Mouse (Mus musculus): ENCODE results near the gene Gemin5. TPM values are rescaled to one million over a fixed set of nuclear protein-coding genes. Genes with fewer than 3 reads are reported as not detected.
A peak's percentile ranks its signal among the peaks of the same experiment; 100 is the strongest.

Gemin5 gene
- total RNA-seq, 2 experiments from 2014 or later: 18.8 to 27.5 TPM

DNA sequence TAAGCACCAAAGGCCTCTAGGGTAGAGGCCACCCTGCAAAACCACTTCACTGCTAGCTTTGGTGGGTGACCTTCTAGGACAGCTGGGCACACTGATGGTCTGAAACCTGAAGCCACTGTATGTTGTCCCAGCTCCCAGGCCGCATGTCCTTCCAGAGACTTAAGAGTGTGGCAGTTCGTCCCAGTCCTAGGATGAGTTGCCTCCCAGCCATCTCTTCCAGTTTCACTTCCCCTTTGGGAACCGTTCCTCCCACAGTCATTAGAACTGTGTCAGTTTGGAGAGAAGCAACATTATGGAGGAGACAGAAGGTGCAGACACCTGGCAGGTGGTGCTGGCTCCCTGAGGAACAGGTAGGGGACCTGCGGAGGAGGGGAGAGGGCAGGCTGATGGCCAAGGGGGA, 75.8 kb downstream of the Gemin5 start:
- ATAC-seq (replicated peaks; ENCODE audit: poor library complexity): peak; percentile 72

DNA sequence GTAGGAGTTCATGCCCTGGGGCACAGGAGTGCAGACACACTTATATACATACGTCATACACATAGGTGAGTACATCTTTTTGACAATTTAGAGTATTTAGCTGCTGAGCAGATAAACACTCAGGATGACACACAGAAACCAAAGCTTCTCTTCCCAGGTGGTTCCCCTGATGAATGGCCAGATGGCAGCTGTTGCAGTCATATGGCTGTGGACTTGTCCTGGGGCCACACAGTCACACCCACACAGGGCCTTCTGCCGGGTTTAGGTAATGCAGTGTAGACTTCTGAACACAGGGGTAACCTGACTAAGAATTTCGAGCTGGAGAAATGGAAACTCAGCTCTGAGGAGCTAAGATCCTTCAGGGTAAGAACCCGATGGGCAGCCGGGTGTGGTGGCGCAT, 86.6 kb downstream of the Gemin5 start:
- no peak for ATAC-seq (replicated peaks; ENCODE audit: poor library complexity)

DNA sequence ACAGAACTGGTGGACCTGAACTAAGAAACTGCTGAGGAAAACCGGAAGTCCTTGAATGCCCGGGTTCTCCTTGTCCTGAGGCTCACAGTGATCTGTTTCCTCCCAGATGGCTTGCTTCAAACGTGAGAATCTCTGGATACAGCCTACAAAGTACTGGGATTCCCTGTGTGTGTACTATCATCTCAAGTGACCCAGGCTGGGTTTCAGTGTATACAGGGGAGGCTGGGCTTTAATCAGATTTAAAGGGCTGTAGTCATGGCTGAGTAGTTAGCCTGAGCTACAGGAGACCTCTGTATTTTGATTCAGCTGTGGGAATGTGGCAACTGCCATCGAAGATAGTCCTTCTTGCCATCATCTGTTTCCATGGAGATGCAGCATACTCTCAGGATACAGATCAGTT, 91.1 kb downstream of the Gemin5 start:
- ATAC-seq (replicated peaks; ENCODE audit: poor library complexity): no peak

GRCm38 (mm10) chr11:58072978-58073377, 95.4 kb downstream of the Gemin5 start:
- ATAC-seq (replicated peaks; ENCODE audit: poor library complexity): no peak; the same call in 1 of the 2 replicates

Other genes starting within 250 kb of the Gemin5 start
- 134 and 142 TPM in 2 replicates for gene Larp1, start 159.5 kb downstream of the Gemin5 start, total RNA-seq (2015)
- 52.9 and 67.5 TPM in 2 replicates for gene Larp1, start 159.5 kb downstream of the Gemin5 start, total RNA-seq (2017)
- not detected in 2 replicates for gene Gm12248, start 75.4 kb downstream of the Gemin5 start, total RNA-seq (2015)
- not detected in 2 replicates for gene Gm12248, start 75.4 kb downstream of the Gemin5 start, total RNA-seq (2017)
- gene Cnot8, start 64.4 kb downstream of the Gemin5 start, total RNA-seq (2015): 68.2 and 73.9 TPM in 2 replicates
- gene Cnot8, start 64.4 kb downstream of the Gemin5 start, total RNA-seq (2017): 113 and 114 TPM in 2 replicates
- gene Mrpl22, start 3.1 kb upstream of the Gemin5 start, total RNA-seq (2015): 76.5 and 83.3 TPM in 2 replicates
- gene Mrpl22, start 3.1 kb upstream of the Gemin5 start, total RNA-seq (2017): 52.2 and 52.3 TPM in 2 replicates
- gene Igtp, start 31.0 kb upstream of the Gemin5 start, total RNA-seq (2015): 13.4 and 16.3 TPM in 2 replicates
- 8.6 and 9.6 TPM in 2 replicates for gene Igtp, start 31.0 kb upstream of the Gemin5 start, total RNA-seq (2017)
- gene Irgm2, start 31.1 kb upstream of the Gemin5 start, total RNA-seq (2015): 5.7 and 5.8 TPM in 2 replicates
- gene Irgm2, start 31.1 kb upstream of the Gemin5 start, total RNA-seq (2017): 3.9 and 7.1 TPM in 2 replicates
- 5.2 and 6.5 TPM in 2 replicates for gene 4930438A08Rik, start 106.3 kb upstream of the Gemin5 start, total RNA-seq (2015)
- gene 4930438A08Rik, start 106.3 kb upstream of the Gemin5 start, total RNA-seq (2017): 6.4 and 13.3 TPM in 2 replicates
- 22.7 and 27.3 TPM in 2 replicates for gene Zfp692, start 138.5 kb upstream of the Gemin5 start, total RNA-seq (2015)
- 33.0 and 36.8 TPM in 2 replicates for gene Zfp692, start 138.5 kb upstream of the Gemin5 start, total RNA-seq (2017)
- gene Zfp672, start 161.8 kb upstream of the Gemin5 start, total RNA-seq (2015): 31.0 and 31.6 TPM in 2 replicates
- 23.2 and 26.4 TPM in 2 replicates for gene Zfp672, start 161.8 kb upstream of the Gemin5 start, total RNA-seq (2017)
- gene Sh3bp5l, start 162.2 kb upstream of the Gemin5 start, total RNA-seq (2015): 2.5 and 4.1 TPM in 2 replicates
- 12.8 and 31.6 TPM in 2 replicates for gene Sh3bp5l, start 162.2 kb upstream of the Gemin5 start, total RNA-seq (2017)
- not detected in 2 replicates for gene Lypd8, start 210.5 kb upstream of the Gemin5 start, total RNA-seq (2015)
- not detected in 2 replicates for gene Lypd8, start 210.5 kb upstream of the Gemin5 start, total RNA-seq (2017)